Mouse (Mus musculus) gastrocnemius, postnatal 25 days (tissue): ENCODE measurements around the gene Ppp2r5d. TPM values are rescaled to one million over a fixed set of nuclear protein-coding genes. Genes with fewer than 3 reads are reported as not detected.

Experiments used
- DNase-seq: peaks from one replicate; pipeline ENCODE4 v3.0.0; 2022
- total RNA-seq, 2 experiments: library from RNA; stranded (reverse); gene quantifications; 1 replicate in 1 of 2; 2 replicates in 1 of 2; pipeline ENCODE4 v1.2.3; 2021

Ppp2r5d gene
- total RNA-seq, 2 experiments from 2014 or later, result 24.0 to 28.3 TPM

DNA sequence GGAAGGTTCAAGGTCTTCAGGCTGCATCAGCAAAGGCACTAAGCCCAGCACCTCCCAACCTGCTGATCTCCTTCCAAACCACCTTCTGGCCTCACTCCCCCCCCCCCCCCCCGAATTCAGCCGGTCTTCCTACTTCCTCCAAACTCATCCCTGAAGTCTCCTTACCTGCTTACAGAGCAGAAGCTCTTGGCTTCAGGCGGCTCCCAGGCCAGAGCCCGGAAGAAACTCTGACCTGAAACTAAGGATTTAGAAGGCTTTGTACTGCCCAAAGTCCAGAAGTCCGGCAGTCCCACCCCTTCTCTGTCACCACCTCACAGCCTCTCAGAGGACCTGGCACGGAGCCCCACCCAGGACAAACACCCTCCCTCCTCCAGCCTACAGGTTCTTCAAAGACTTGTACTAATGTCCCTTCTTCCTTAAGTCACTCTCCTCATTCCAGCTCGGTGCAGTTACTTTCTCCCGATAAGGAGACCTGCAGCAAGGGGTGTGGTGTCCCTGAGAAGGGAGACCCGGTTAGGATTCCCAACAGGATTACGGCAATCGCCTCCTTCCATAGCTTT lies 59.9 kb downstream of the Ppp2r5d start:
- no peak for DNase-seq

GRCm38 (mm10) chr17:46644152-46644805 lies 60.6 kb downstream of the Ppp2r5d start:
- no peak for DNase-seq

- no peak for DNase-seq
Observed at GRCm38 (mm10) chr17:46642060-46642459, 62.9 kb downstream of the Ppp2r5d start.

DNA sequence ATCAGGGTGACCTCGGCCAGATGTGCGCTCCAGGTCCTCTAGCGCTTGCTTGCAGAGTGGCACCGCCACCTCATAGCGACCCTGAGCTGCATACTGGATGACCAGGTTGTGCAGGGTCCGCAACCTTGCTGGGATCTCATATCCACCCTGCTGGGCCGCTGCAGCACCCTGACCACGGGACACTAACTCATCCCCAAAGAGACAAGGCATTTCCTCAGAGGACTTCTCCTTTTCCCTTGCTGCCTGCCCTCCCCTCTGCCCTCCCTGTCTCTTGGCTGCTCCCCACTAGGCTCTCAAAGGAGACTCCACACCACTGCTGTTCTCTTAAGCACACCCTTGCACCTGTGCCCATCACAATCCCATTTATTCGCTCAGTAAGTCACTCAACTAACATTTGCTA lies 65.0 kb downstream of the Ppp2r5d start:
- DNase-seq, result no peak

DNA sequence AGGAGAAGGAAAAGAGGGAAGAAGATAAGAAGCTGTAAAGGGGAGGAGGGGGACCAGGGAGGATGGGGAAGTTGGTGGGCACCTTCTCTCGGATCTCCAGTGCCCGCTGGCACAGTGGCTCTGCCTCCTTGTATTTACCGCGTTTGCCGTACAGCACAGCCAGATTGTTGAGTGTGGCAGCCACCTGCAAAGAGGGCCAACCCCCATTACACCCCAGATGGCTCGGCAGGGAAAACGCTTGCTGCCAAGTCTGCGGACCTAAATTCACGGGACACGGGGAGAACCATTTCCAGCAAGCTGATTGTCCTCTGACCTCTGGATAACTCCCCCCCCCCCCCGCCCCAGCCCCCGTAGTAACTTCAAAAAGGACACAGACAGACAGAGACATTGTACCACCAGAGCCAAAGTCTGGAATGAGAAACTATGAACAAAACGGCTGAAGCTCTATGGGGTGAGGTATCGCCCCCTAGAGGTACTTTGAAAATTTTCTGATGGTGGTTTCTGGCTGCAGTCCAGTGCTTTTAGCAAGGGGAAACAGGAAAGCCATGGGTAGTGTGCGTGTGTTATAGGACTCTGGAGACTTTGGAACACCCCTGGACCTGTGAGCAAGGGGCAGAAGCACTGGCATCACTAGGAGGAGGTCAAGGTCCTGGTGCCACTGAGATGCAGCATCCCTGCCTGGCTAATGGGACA lies 67.9 kb downstream of the Ppp2r5d start:
- peak; percentile 42 for DNase-seq

Other genes with a start within 250 kb of the Ppp2r5d start
- 1 to 10 TPM in 1 of 2 experiments, under 1 TPM in 1; 0.77 to 1.4 TPM for gene Ttbk1, start 217.4 kb downstream of the Ppp2r5d start, total RNA-seq
- 1 to 10 TPM; 4.5 to 5.4 TPM for gene Dnph1, start 208.4 kb downstream of the Ppp2r5d start, total RNA-seq
- 10 to 100 TPM; 11.7 to 12.1 TPM for gene Cul9, start 158.7 kb downstream of the Ppp2r5d start, total RNA-seq
- 10 to 100 TPM; 64.6 to 85.8 TPM for gene Srf, start 148.9 kb downstream of the Ppp2r5d start, total RNA-seq
- gene Ptk7, start 75.6 kb downstream of the Ppp2r5d start, total RNA-seq, result 1 to 10 TPM; 1.1 to 1.3 TPM
- gene Klc4, start 59.1 kb downstream of the Ppp2r5d start, total RNA-seq, result 10 to 100 TPM; 12.7 to 15.0 TPM
- gene Mrpl2, start 58.9 kb downstream of the Ppp2r5d start, total RNA-seq, result 100 to 1,000 TPM in 1 of 2 experiments, 10 to 100 TPM in 1; 99.2 to 110 TPM
- gene Cul7, start 54.8 kb downstream of the Ppp2r5d start, total RNA-seq, result 10 to 100 TPM in 1 of 2 experiments, 1 to 10 TPM in 1; 8.8 to 14.4 TPM
- gene Rrp36, start 30.8 kb downstream of the Ppp2r5d start, total RNA-seq, result 10 to 100 TPM in 1 of 2 experiments, 1 to 10 TPM in 1; 7.5 to 12.1 TPM
- gene Mea1, start 26.3 kb downstream of the Ppp2r5d start, total RNA-seq, result 10 to 100 TPM; 45.3 to 54.7 TPM
- gene Klhdc3, start 24.2 kb downstream of the Ppp2r5d start, total RNA-seq, result 100 to 1,000 TPM; 135 to 168 TPM
- gene Pex6, start 6.4 kb upstream of the Ppp2r5d start, total RNA-seq, result 10 to 100 TPM; 12.5 to 14.0 TPM
- gene Gnmt, start 24.1 kb upstream of the Ppp2r5d start, total RNA-seq, result 1 to 10 TPM; 1.1 to 1.2 TPM
- gene Cnpy3, start 47.1 kb upstream of the Ppp2r5d start, total RNA-seq, result 10 to 100 TPM in 1 of 2 experiments, 1 to 10 TPM in 1; 8.3 to 11.8 TPM
- gene Ptcra, start 58.6 kb upstream of the Ppp2r5d start, total RNA-seq, result not detected
- 10 to 100 TPM; 34.9 to 35.0 TPM for gene 2310039H08Rik, start 67.5 kb upstream of the Ppp2r5d start, total RNA-seq
- 10 to 100 TPM; 42.6 to 50.4 TPM for gene Rpl7l1, start 77.6 kb upstream of the Ppp2r5d start, total RNA-seq
- gene Bicral, start 153.4 kb upstream of the Ppp2r5d start, total RNA-seq, result 1 to 10 TPM; 7.5 to 9.2 TPM
- 1 to 10 TPM; 7.1 to 8.5 TPM for gene Tbcc, start 185.6 kb upstream of the Ppp2r5d start, total RNA-seq
- not detected for gene Prph2, start 205.3 kb upstream of the Ppp2r5d start, total RNA-seq